Mouse (Mus musculus): ENCODE data around the gene Znrd1. TPM values are rescaled to one million over a fixed set of nuclear protein-coding genes. Genes with fewer than 3 reads are reported as not detected.
"Not testable (repeated sequence)": the region's sequence is repeated elsewhere in the genome, so short reads cannot be mapped to it uniquely, and the experiment has no call there.

Znrd1 gene
- total RNA-seq (2021) = 10 to 100 TPM; 19.6 to 23.2 TPM
- long read RNA-seq, experiment 1, partial matches to known transcripts = 0 of 4 reads
- long read RNA-seq, experiment 1, other reads (novel, unspliced or antisense) = 1 of 4 reads
- long read RNA-seq, experiment 2, transcript Znrd1-202 (5 exons, 710 nt) = major isoform, 5 of 5 reads
- long read RNA-seq, experiment 2, partial matches to known transcripts = 0 of 5 reads
- long read RNA-seq, experiment 2, other reads (novel, unspliced or antisense) = 0 of 5 reads

DNA sequence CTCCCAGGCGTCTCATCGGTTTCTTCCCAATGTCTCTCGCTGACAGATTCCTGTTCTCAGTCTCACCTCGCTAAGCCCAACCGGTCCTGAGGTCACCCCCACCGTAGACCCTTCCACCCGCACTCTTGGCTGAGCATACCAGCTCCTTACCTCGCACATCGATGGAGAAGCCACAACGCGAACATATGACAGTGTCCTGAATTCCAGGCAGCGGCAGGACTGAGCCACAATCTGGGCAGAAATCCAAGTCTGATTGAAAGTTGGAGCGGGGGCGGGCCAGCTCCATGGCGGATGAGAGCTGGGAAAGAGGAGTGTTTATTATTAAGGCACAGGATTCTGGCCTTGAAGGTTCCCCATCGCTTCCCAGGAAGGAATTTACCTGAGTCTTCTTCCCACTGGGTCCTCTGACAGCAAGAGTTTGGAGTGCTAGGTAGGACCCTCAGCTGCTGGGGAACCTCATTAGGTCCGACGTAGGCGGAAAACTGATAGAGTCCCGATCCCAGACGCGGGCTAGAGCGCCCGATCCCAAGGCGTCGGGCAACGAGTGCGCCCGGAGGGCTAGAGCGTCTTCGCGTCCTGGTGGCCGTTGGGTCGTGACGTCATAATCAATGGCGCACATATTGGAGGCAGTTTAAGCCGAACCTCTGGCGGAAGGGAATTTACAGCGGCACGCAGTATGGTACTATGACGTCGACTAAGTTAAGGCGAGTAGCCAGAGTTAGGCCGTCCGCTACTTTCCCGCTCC, at the start of gene Znrd1, which contains the start of gene Znrd1as:
Gene Znrd1 (minus strand): TSS at position 561 of the 745 bp plus-strand sequence.
Gene Znrd1as (plus strand): TSS at position 594 of the 745 bp plus-strand sequence.
- DNase-seq = peak; percentile 85

DNA sequence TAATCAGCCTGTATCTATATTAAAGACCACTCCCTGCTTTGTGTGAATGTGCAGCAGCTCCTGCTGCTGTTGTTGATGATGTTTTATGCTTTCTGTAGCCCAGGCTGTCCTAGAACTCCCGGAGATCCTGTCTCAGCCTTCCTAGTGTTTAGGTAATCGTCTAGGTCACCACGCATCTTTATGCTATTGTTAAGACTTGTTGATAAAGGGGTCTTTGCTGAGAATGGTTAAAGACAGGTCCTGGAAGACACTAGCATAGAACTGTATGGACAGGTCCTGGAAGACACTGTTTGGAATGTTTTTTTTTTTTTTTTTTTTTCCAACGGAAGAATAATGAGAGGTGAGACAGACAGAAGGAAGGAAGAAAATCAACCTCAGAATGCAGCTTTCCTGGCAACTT, 45.0 kb upstream of the Znrd1 start:
- DNase-seq = no peak

DNA sequence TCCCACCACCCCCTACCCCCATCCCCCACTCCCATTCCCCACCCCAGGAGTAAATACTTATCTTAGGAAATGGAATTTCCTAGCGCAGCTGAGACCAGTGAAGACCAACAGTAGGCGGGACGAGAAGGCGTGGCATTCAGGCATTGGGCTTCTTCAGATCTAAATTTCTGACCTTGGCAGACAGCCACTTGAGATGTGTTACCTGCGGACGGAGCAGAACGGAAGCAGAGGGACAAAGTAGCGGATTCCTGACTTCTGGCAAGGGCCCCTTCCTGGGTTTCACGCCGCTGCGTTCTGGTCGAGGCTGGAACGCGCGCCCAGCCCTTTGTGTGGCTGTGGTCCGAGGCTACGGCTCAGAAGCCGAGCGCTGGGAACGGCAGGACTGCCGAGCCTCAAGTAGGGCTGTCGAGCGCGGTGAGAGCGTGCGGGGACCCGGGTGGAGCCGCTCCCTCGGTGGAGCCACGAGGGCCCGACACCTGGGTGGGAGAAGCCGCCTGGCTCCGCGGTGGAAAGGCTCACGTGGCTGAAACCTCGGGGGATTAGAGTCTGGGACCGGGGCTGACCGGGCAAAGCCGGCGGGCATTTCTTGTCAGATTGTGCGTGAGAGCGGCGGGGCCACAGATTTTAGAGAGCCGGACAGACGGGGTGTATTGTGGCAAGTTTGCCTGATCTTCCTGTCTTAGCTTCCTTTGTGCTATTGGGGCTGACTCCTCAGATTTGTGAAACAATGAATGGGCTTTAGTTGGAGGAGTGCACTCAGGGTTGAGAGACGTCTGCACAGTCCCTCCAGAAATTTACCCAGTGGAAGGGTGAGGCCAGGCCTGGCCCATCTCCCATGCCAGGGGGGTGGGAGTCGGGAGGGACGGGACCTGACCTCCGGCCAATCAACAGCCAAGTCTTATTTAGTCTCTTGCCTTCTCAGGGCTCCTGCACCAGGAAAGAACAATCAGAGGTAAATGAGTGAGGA, 44.3 kb upstream of the Znrd1 start:
- peak; percentile 32 for DNase-seq

DNA sequence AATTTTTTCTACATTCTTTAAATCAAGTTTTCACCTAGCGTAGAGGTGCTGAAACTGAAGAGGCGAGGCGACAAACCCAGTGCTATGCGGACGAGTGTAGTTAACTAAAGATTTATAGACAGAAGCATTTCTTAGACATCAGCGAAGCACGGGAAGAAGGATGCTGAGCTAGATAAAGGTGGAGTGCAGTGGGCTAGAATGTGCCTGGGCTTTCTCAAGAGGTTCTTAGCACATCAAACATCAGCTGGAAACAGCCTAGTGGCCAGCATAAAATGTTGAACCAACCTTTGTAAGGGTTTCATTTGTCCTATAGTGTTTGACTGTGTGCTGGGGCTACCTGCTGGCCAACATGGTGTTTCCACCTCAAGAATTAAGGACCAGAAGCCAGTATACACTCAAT, 42.5 kb upstream of the Znrd1 start, which contains the start of gene Zfp57:
Gene Zfp57 (plus strand): TSS at position 301 of the 400 bp plus-strand sequence.
- DNase-seq = no peak

DNA sequence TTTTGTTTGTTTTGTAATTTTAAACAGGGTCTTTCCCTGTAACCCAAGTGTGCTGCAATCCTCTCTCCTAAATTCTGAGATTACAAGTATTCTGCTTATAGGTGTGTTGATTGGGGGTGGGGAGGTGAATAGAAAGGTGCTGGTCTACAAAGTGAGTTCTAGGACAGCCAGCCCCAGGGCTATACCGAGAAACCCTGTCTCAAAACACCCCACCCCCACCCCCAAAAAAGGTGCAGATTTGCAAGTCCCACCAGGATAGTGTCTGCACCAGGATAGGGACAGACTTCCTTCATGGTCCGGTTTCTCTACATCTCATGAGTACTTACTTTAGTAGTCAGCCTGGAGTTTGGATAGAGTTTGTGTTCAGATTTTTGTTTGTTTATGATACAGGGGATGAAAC, 40.1 kb upstream of the Znrd1 start:
- DNase-seq = no peak

DNA sequence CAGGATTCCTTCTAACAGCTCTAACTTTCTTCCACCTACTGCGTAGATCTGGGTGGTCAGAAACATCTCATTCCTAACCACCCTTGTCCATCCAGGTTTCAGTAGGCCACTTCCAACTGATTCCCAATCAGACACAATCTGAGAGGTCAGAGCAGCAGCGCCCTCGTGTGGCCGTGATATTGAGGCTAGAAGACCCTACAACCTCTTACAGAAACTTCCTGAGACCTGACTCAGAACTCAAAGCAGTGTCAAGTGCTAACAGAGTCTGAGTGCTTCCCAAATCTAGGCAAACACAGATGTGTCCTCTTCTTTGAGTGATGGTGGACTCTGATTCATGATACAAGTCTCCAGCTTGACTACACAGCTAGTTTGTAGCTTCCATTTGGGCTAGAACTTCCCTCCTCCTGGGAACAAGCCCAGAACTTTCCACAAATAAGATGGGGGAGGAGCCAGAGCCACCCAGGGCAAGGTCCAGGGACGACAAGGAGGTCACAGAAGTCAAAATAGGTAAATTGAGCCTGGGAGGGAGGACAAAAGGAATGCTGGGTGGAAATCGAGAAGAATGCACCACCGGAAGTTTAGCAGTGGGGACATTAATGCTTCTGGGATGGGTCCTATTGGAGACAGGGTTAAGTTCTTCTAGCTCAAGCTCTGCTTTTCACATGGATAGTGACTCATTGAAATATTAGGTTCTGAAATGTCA, 38.8 kb upstream of the Znrd1 start:
- DNase-seq = peak; percentile 84

DNA sequence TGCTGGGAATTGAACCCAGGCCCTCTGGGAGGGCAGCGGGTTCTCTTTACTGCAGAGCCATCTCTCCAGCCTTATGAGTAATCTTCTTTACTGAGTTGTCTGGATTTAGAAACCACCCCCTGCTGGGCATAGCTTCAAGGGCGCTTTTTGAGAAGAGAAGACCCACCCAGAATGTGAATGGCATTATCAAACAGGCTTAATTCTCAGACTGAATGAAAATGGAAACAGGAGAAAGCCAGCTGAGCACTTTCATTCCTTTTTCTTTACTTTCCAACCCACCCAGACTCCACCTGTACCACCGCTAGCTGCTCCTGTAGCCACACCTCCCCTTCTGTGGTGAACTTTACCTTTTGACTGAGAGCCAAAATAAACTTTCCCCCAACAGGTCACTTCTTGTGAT, 37.1 kb upstream of the Znrd1 start:
- DNase-seq = no peak

DNA sequence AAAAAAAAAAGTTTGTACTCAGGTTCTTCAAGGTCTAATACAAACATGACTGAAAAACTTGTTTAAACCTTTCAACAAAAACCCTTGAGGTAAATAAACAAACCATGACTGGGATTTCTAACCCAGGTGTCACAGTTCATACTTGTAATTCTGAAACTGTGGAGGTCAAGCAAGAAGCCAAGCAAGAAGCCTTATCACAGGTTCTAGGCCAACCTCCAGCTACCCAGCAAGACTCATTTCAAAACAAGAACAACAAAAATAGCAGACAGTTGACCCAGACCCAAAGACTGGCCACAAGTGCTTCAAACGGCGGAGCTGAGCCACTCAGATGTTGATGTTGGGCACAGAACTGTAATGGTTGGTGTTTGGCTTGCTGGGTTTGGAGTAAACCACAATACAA, 36.2 kb upstream of the Znrd1 start:
- no peak for DNase-seq

DNA sequence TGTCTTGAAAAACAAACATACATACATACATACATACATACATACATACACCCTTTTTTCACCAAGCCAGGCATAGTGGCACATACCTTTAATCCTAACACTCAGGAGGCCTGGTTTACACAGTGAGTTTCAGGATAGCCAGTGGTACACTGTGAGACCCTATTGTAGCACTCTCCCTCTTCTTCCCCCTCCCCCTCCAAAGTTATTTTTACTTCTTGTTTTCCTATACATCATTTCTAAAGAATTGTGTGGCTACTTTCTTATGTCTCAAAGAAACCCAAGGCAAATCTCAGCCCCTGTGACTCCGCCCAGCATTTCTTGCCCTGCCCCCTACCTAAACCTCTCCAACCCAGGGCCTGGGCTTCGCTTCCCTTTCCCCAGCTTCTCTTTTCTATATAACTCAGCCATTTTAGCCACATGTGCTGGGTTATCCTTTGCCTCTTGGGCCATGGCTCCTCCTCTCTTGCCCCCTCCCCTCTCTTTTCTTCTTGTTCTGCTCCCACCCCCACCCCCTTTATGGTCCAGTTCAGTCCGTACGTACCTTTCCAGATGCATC, 35.5 kb upstream of the Znrd1 start:
- no peak for DNase-seq

DNA sequence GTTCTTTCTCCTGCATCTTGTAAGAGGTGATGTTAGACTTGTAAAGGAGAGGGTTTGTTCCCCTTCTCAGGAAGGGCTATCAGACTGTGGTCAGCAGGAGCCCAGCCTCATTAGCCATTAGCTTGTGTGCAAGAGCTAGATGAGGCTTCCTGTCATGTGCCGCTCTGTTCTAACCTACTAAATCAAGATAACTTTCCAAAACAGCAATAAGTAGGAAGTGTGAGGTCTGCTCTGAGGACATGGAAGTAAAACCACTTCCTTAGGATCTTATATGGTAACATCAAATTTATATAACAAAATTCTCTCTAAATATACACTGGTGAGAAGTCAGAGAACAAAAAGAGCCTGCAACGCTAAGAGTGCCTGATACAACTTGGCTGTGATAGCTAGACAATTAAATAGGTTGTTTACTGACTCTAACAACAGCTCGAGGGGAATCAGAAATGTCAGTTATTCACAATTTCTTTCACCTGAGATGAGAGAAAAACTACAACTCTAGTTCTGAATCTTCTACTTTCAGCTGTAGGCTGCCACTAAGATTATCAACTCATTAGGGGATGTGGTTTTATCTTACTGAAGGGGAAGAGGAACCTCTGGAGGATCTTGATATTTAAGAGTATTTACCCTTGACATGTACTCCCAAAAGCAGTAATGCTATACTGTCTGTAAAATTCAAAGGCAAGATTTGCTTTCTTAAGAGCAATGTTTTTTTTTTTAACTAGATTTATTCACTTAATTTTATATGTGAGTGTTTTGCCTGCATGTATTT, 34.2 kb upstream of the Znrd1 start:
- no peak for DNase-seq

DNA sequence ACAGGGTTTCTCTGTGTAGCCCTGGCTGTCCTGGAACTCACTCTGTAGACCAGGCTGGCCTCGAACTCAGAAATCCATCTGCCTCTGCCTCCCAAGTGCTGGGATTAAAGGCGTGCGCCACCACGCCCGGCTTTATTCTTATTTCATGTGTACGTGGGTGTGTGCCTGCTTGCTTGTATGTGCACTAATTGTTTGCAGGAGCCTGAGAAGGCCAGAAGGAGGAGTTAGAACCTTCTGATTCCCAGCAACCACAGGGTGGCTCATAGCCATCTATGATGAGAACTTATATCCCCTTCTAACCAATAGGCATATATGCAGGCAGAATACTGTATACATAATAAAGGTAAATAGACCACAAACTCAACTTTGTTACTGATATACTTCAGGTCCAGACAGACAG, 32.3 kb upstream of the Znrd1 start:
- not testable (repeated sequence) for DNase-seq

DNA sequence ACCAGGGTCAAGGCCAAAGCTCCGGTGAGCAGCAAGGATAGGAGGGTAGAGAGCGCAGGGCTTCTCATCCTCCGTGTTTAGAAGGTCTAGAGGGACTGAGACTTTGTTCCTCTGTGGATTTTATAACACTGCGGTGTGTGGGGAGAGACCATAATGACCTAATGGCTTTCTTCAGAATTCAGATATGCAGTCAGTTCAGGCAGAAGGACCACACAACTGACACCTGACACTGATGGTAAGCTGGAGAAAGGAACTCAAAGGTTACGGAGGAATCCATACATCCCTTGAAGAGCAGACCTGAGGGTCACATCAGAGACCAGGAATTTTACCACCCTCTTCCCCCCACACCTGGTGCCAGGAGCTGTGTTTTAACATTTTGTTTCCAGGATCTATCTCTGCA, 31.1 kb upstream of the Znrd1 start, which contains the start of gene H2-M5:
Gene H2-M5 (minus strand): TSS at position 101 of the 400 bp plus-strand sequence.
- DNase-seq = no peak

DNA sequence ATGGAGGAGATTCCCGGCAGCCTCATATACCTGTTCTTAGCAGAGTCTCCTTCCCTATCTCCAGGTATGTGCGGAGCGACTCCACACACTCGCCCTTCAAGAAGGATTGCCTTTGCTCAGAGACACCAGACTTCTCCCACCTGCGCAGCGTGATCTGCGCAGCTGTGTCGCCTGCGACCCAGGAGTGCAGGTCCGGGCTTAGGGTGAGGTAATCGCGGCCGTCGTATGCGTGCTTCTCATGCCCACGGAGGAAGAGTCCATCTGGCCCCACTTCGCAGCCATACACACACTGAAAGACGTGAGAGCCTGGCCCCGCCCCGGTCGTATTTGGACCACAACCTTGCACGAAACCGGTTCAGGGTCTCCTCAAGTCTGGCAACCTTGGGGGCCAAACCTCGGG, 30.1 kb upstream of the Znrd1 start:
- no peak for DNase-seq

DNA sequence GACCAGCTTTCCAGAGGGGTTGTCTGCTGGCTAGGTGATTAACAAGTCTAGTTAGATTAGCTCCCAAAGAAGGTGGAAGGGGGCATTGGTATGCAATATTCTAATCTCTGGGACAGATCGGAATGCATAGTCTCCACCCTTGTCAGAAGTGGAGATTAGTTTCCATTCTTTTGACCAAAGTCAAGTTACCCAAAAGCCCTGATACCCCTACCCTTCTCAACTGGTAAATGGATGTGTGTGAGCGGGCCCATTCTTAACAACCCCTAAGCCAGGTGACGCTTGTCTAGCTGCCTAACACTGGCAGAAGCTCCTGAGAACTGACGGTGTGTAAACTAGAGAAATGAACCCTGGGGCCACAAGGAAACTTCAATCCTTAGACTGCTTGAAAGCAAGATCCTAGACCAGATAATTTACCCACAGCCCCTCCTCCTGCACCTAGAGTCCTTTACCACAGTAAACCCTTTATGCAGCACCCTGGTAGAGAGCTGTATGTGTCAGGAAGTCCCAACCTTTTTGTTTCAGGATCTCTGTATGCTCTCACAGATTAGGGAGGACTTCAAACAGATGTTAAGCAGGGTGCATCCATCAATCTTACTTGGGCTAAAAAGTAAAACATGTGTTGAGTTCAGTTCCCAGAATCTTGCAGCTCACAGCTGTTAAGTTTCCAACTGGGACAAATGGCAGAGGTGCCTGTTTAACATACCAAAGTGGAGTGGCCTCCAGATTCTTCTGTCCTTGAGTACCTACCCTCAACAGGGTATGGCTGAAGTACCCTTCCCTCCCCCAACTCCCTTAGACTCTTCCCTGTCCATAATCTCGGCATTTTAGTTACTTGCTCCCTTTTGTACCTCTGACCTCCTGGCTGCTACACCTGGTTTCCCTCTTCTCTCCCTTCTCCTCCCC, 24.1 kb upstream of the Znrd1 start:
- no peak for DNase-seq

DNA sequence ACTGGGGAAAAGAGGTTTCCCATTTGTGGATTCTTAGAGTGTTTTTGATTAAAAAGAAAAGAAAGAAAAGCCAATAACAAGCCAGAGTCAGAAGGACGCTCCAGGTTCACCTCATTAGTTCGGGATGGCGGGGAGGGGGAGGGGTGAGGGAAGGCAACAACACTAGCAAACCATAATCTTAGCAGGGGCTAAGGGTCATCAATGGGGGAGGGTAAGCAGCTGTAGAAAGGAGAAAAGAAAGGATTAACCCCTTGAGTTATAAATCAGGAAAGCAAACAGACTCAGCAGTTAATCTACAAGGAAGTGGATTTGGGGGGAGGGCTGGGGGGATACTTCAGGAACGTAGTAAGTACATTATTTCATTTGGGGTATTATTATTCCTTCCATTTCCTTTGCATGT, 23.5 kb upstream of the Znrd1 start:
- no peak for DNase-seq

DNA sequence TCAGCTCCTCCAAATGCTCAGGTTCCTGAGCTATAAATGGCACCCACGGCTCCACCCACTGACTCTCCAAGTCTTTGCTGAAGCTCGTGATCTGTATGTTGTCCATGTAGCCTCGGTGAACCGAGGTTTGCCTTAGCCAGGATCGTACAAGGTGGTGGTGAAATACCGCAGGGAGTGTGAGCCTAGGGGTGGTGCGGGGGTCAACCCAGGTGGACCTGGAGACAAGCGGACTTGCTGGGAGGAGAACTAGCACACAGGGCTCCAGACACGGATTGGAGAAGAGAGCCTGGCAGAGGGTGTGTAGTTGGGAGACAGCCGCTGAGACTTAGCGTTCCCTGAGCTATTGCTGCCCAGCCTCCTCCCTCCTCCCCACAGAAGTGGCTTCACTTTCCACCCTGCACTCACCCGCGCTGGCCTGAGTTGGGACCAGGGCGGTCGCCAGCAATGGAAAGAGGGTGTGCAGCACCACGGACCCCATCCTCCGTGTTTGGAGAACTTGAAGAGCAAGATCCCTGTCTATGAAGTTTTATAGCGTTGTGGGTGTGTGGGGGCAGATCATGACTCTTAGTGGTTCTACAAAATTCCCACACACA, 23.0 kb upstream of the Znrd1 start, which contains the start of gene 2410137M14Rik:
Gene 2410137M14Rik (minus strand): TSS at position 17 of the 593 bp plus-strand sequence.
- DNase-seq = peak; percentile 10

DNA sequence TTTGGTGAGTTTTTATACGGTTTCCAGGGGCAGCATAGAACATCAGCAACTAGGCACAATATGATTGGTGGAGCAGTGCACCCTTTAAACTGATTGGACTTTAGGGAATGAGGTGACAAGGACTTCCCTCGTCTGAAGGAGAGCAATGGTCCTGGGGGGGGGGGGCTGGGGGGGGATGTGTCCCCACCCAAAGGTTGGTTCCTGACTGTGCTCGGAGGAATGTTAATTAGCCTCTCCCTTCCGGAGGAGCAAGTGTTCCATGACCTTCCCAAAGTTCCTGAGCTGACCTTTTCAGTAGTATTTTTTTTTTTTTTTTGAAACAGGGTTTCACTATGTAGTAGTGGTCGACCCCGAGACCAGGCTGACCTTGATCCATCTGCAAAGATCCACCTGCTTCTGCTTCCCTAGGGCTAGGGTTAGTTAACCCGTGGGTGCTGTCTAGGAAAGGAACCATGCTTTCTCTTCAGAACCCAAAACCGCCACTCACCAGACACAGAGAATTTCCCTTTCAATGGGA, 15.0 kb upstream of the Znrd1 start:
- DNase-seq = no peak

DNA sequence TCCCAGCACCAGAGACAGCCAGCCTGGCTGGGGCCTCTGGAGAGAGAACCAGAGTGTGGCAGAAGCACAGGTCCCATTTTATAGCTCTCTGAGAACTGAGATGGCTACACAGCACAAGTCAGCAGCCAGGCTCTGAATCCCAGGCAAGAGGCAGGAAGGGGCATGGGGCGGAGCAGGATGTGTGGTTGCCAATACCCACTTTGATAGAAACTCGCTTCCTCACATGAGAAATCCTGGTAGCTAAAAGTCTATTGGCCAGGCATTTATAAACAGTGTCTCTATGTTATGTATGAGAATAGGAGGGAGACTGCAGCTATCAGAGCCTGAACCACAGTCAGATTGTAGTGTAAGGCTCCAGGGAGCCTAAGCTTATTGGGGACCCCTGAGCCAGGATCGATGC, 14.4 kb upstream of the Znrd1 start:
- no peak for DNase-seq
